Mouse (Mus musculus) adrenal gland, postnatal 36 days (tissue): Measurements from ENCODE around the gene Gdap1l1. TPM values are rescaled to one million over a fixed set of nuclear protein-coding genes. Genes with fewer than 3 reads are reported as not detected.
"Not testable (repeated sequence)": the region's sequence is repeated elsewhere in the genome, so short reads cannot be mapped to it uniquely, and the experiment has no call there.

Experiments
- DNase-seq, 2 experiments: peaks; one replicate each; pipeline ENCODE4 v3.0.0; 2021; ENCODE audit warnings: mixed read lengths in 1 of 2
- long read RNA-seq, 2 experiments: library from polyadenylated mRNA; stranded (forward); transcript quantifications; one replicate each; pipeline ENCODE4 v2.0.0; 2021; ENCODE audit warnings: borderline sequencing depth in 2 of 2
- total RNA-seq, 2 experiments: library from RNA; stranded (reverse); gene quantifications; 2 replicates each; pipeline ENCODE4 v1.2.3; 2021

Gdap1l1 gene
- total RNA-seq: 1 to 10 TPM; 2.8 to 3.1 TPM
- long read RNA-seq, experiment 1, partial matches to known transcripts: 1 of 3 reads
- long read RNA-seq, experiment 1, other reads (novel, unspliced or antisense): 0 of 3 reads
- long read RNA-seq, experiment 2, partial matches to known transcripts: 1 of 7 reads
- long read RNA-seq, experiment 2, other reads (novel, unspliced or antisense): 1 of 7 reads

- DNase-seq: peak; percentile 52 to 59
Observed at GRCm38 (mm10) chr2:163438246-163438618, at the start of gene Gdap1l1. Gene Gdap1l1, plus strand, starts transcription at chr2:163438476.

GRCm38 (mm10) chr2:163392436-163392835 is 45.8 kb upstream of the Gdap1l1 start:
- no peak for DNase-seq

GRCm38 (mm10) chr2:163393241-163393640 is 45.0 kb upstream of the Gdap1l1 start:
- no peak for DNase-seq

GRCm38 (mm10) chr2:163393976-163394375 is 44.3 kb upstream of the Gdap1l1 start:
- DNase-seq: no peak

GRCm38 (mm10) chr2:163394977-163395376 is 43.3 kb upstream of the Gdap1l1 start:
- no peak for DNase-seq

- DNase-seq: no peak
Observed at GRCm38 (mm10) chr2:163397071-163397470, 41.2 kb upstream of the Gdap1l1 start.

- peak; percentile 68 to 74 for DNase-seq
Observed at GRCm38 (mm10) chr2:163397905-163398304, 40.4 kb upstream of the Gdap1l1 start, which contains the start of gene Jph2. Gene Jph2, minus strand, starts transcription at chr2:163397993.

- DNase-seq: no peak
Observed at GRCm38 (mm10) chr2:163398770-163399169, 39.5 kb upstream of the Gdap1l1 start.

GRCm38 (mm10) chr2:163399222-163399621 is 39.1 kb upstream of the Gdap1l1 start:
- no peak for DNase-seq

- peak; percentile 71 to 72 for DNase-seq
Observed at GRCm38 (mm10) chr2:163401221-163401620, 37.1 kb upstream of the Gdap1l1 start.

GRCm38 (mm10) chr2:163404037-163404815 is 34.0 kb upstream of the Gdap1l1 start:
- DNase-seq: peak; percentile 54 to 67

GRCm38 (mm10) chr2:163410211-163410610 is 28.1 kb upstream of the Gdap1l1 start:
- no peak for DNase-seq

GRCm38 (mm10) chr2:163411344-163411743 is 26.9 kb upstream of the Gdap1l1 start:
- DNase-seq: not testable (repeated sequence)

- no peak for DNase-seq
Observed at GRCm38 (mm10) chr2:163411840-163412239, 26.4 kb upstream of the Gdap1l1 start.

- DNase-seq: no peak
Observed at GRCm38 (mm10) chr2:163412419-163412818, 25.9 kb upstream of the Gdap1l1 start.

GRCm38 (mm10) chr2:163412846-163413590 is 25.3 kb upstream of the Gdap1l1 start:
- DNase-seq: no peak

GRCm38 (mm10) chr2:163417026-163417425 is 21.2 kb upstream of the Gdap1l1 start:
- no peak for DNase-seq

- no peak for DNase-seq
Observed at GRCm38 (mm10) chr2:163417830-163418229, 20.4 kb upstream of the Gdap1l1 start.

- no peak for DNase-seq
Observed at GRCm38 (mm10) chr2:163418841-163419345, 19.4 kb upstream of the Gdap1l1 start.

- DNase-seq: peak; percentile 99 to 100
Observed at GRCm38 (mm10) chr2:163419346-163420045, 18.8 kb upstream of the Gdap1l1 start.

- DNase-seq: no peak
Observed at GRCm38 (mm10) chr2:163420366-163420886, 17.9 kb upstream of the Gdap1l1 start.
